Mouse (Mus musculus): Measurements from ENCODE around the gene Kpna1. TPM values are rescaled to one million over a fixed set of nuclear protein-coding genes. Genes with fewer than 3 reads are reported as not detected.
"Not testable (repeated sequence)": the region's sequence is repeated elsewhere in the genome, so short reads cannot be mapped to it uniquely, and the experiment has no call there.

Gene Kpna1
- 24.5 and 25.2 TPM in 2 replicates for total RNA-seq (2012; rRNA removed)
- polyA plus RNA-seq (2012; ENCODE audit: insufficient read depth in 1 of 2, insufficient read length in 2 of 2, low read depth in 1 of 2, low replicate concordance in 2 of 2, missing spikeins in 1 of 2) = 10 to 100 TPM in 1 of 2 experiments, not detected in 1; 34.9 TPM

- not testable (repeated sequence) for H3K4me3 ChIP-seq (ENCODE audit: control insufficient read depth in 1 of 2, insufficient read depth in 1 of 2, low read depth in 2 of 2, low read length in 2 of 2); H3K9me3 ChIP-seq (replicated peaks; ENCODE audit: insufficient read depth, low read length); DNase-seq (ENCODE audit: low read depth, low spot score); H3K79me2 ChIP-seq (ENCODE audit: control insufficient read depth, insufficient read depth, low read length, poor library complexity); H3K4me1 ChIP-seq (ENCODE audit: control insufficient read depth in 1 of 2, insufficient read depth in 2 of 2, low read length in 2 of 2); H3K27me3 ChIP-seq (ENCODE audit: control insufficient read depth in 1 of 2, insufficient read depth in 2 of 2, low read length in 2 of 2); H3K27ac ChIP-seq (ENCODE audit: control insufficient read depth, low read depth, low read length); H3K9ac ChIP-seq (ENCODE audit: control insufficient read depth, low read depth, low read length, poor library complexity, severe bottlenecking); H3K36me3 ChIP-seq (ENCODE audit: control insufficient read depth in 1 of 2, insufficient read depth in 2 of 2, low read length in 2 of 2)
These were observed at the start of gene Kpna1 for GRCm38 (mm10) chr16:35978450-35978849. Kpna1 (plus strand) TSS chr16:35978750.

GRCm38 (mm10) chr16:35932179-35933055 lies 46.1 kb upstream of the Kpna1 start:
- no peak overlapping the region for H3K9ac ChIP-seq (ENCODE audit: control insufficient read depth, low read depth, low read length, poor library complexity, severe bottlenecking)
- H3K9me3 ChIP-seq (replicated peaks; ENCODE audit: insufficient read depth, low read length) = no peaks in the 10 kb centered on the region
- H3K79me2 ChIP-seq (ENCODE audit: control insufficient read depth, insufficient read depth, low read length, poor library complexity) = no peaks in the 10 kb centered on the region
- no peak overlapping the region for H3K27ac ChIP-seq (ENCODE audit: control insufficient read depth, low read depth, low read length)
- H3K4me3 ChIP-seq (ENCODE audit: control insufficient read depth in 1 of 2, insufficient read depth in 1 of 2, low read depth in 2 of 2, low read length in 2 of 2) = no peak overlapping the region
- no peak for DNase-seq (ENCODE audit: low read depth, low spot score)
- TF ChIP-seq TBP (IDR thresholded peaks at IDR 0.05; ENCODE audit: low read depth, low read length) = no peak
- no peak for TF ChIP-seq ZC3H11A (IDR thresholded peaks at IDR 0.05; ENCODE audit: low read depth, low read length)
- TF ChIP-seq CHD1 (IDR thresholded peaks at IDR 0.05; ENCODE audit: low read depth, low read length) = no peak
- no peak for TF ChIP-seq GATA1 (IDR thresholded peaks at IDR 0.05; ENCODE audit: low read depth, low read length)
- no peak for TF ChIP-seq TCF12 (IDR thresholded peaks at IDR 0.05; ENCODE audit: low read depth, low read length)
- TF ChIP-seq HCFC1 (IDR thresholded peaks at IDR 0.05; ENCODE audit: low read depth, low read length) = no peak
- TF ChIP-seq MYC (IDR thresholded peaks at IDR 0.05; ENCODE audit: low read depth, low read length) = no peak
- no peak for TF ChIP-seq POLR2AphosphoS5 (IDR thresholded peaks at IDR 0.05; ENCODE audit: borderline replicate concordance, low read depth, low read length)
- no peak for TF ChIP-seq CHD2 (IDR thresholded peaks at IDR 0.05; ENCODE audit: low read length)
- no peak for TF ChIP-seq MEF2A (IDR thresholded peaks at IDR 0.05; ENCODE audit: extremely low read depth, insufficient replicate concordance, low read depth, low read length, poor library complexity, severe bottlenecking)
- TF ChIP-seq JUND (IDR thresholded peaks at IDR 0.05; ENCODE audit: low read depth, low read length) = no peak
- TF ChIP-seq BHLHE40 (IDR thresholded peaks at IDR 0.05; ENCODE audit: borderline replicate concordance, low read depth, low read length) = no peak
- TF ChIP-seq NELFE (IDR thresholded peaks at IDR 0.05; ENCODE audit: low read depth, low read length) = no peak
- TF ChIP-seq POLR2AphosphoS2 (IDR thresholded peaks at IDR 0.05; ENCODE audit: low read length) = no peak
- no peak for TF ChIP-seq MYB (IDR thresholded peaks at IDR 0.05; ENCODE audit: low read depth, low read length)
- TF ChIP-seq SMC3 (IDR thresholded peaks at IDR 0.05; ENCODE audit: low read depth, low read length) = no peak
- TF ChIP-seq CTCF (IDR thresholded peaks at IDR 0.05 in 2 of 3, conservative IDR thresholded peaks at IDR 0.05 in 1 of 3; ENCODE audit: control insufficient read depth in 1 of 3, insufficient read depth in 1 of 3, low read depth in 2 of 3, low read length in 3 of 3, poor library complexity in 1 of 3, severe bottlenecking in 1 of 3) = no peak
- TF ChIP-seq ELF1 (IDR thresholded peaks at IDR 0.05; ENCODE audit: low read depth, low read length) = no peak
- no peak for TF ChIP-seq NRF1 (IDR thresholded peaks at IDR 0.05; ENCODE audit: insufficient read depth, low read depth, low read length, poor library complexity, severe bottlenecking)
- 0 out of 4 replicates have a peak, but pooled peaks cover 0 to 2% of the 10 kb centered on the region in 2 experiments for H3K4me1 ChIP-seq (ENCODE audit: control insufficient read depth in 1 of 2, insufficient read depth in 2 of 2, low read length in 2 of 2)
- H3K27me3 ChIP-seq (ENCODE audit: control insufficient read depth in 1 of 2, insufficient read depth in 2 of 2, low read length in 2 of 2) = no peaks in the 10 kb centered on the region
- H3K36me3 ChIP-seq (ENCODE audit: control insufficient read depth in 1 of 2, insufficient read depth in 2 of 2, low read length in 2 of 2) = 0 out of 4 replicates have a peak, but pooled peaks cover 0 to 1% of the 10 kb centered on the region in 2 experiments
